Mouse (Mus musculus): ENCODE results near the gene Slc22a3. TPM values are rescaled to one million over a fixed set of nuclear protein-coding genes. Genes with fewer than 3 reads are reported as not detected.

Slc22a3 gene
- polyA plus RNA-seq, 1 experiment from 2014 or later, result 0.45 TPM

- H3K4me3 ChIP-seq, result no peak overlapping the region
- ATAC-seq (replicated peaks; ENCODE audit: insufficient number of reproducible peaks, insufficient read depth, low FRiP score, low read depth), result no peak
- no peaks in the 10 kb centered on the region for H3K36me3 ChIP-seq
- H3K9ac ChIP-seq, result no peak overlapping the region
- no peak overlapping the region for H3K4me2 ChIP-seq
- no peaks in the 10 kb centered on the region for H3K9me3 ChIP-seq (replicated peaks)
- 0 out of 2 replicates have a peak, but pooled peaks cover 4% of the 10 kb centered on the region for H3K27me3 ChIP-seq
- H3K27ac ChIP-seq, result no peak overlapping the region
- 86% methylated on average over 7 of the region's 7 CpGs for WGBS
- no peaks in the 10 kb centered on the region for H3K4me1 ChIP-seq (replicated peaks)
Observed at GRCm38 (mm10) chr17:12388239-12388638, 119.3 kb downstream of the Slc22a3 start.

- Histone ChIP-seq H3K9me3 (replicated peaks) (no peaks in the 10 kb centered on the region), H3K4me1 (replicated peaks) (no peaks in the 10 kb centered on the region), H3K9ac (no peak overlapping the region), H3K27ac (no peak overlapping the region), H3K4me3 (no peak overlapping the region), H3K36me3 (no peaks in the 10 kb centered on the region), H3K4me2 (no peak overlapping the region), H3K27me3 (0 out of 2 replicates have a peak, but pooled peaks cover 4% of the 10 kb centered on the region)
- 68% methylated on average over 2 of the region's 2 CpGs for WGBS
- no peak for ATAC-seq (replicated peaks; ENCODE audit: insufficient number of reproducible peaks, insufficient read depth, low FRiP score, low read depth)
Observed at GRCm38 (mm10) chr17:12387781-12388180, 119.7 kb downstream of the Slc22a3 start.

GRCm38 (mm10) chr17:12385049-12385794, 122.3 kb downstream of the Slc22a3 start:
- 68% methylated on average over 8 of the region's 8 CpGs for WGBS
- H3K27ac ChIP-seq, result no peak overlapping the region
- no peak for ATAC-seq (replicated peaks; ENCODE audit: insufficient number of reproducible peaks, insufficient read depth, low FRiP score, low read depth)

GRCm38 (mm10) chr17:12382531-12382930, 125.0 kb downstream of the Slc22a3 start:
- no peak for ATAC-seq (replicated peaks; ENCODE audit: insufficient number of reproducible peaks, insufficient read depth, low FRiP score, low read depth)

More at GRCm38 (mm10) chr17:12385049-12385794, 122.3 kb downstream of the Slc22a3 start:
- Histone ChIP-seq H3K4me1 (replicated peaks) (no peaks in the 10 kb centered on the region), H3K36me3 (no peaks in the 10 kb centered on the region), H3K4me2 (no peak overlapping the region), H3K4me3 (no peak overlapping the region), H3K9ac (no peak overlapping the region), H3K9me3 (replicated peaks) (no peaks in the 10 kb centered on the region), H3K27me3 (0 out of 2 replicates have a peak, but pooled peaks cover 4% of the 10 kb centered on the region)

GRCm38 (mm10) chr17:12381579-12381978, 125.9 kb downstream of the Slc22a3 start:
- Histone ChIP-seq H3K27me3 (0 out of 2 replicates have a peak, but pooled peaks cover 4% of the 10 kb centered on the region), H3K36me3 (no peaks in the 10 kb centered on the region), H3K27ac (no peak overlapping the region), H3K4me3 (no peak overlapping the region), H3K9me3 (replicated peaks) (no peaks in the 10 kb centered on the region), H3K4me1 (replicated peaks) (no peaks in the 10 kb centered on the region), H3K4me2 (no peak overlapping the region), H3K9ac (no peak overlapping the region)
- WGBS, result 66% methylated on average over 2 of the region's 2 CpGs
- no peak for ATAC-seq (replicated peaks; ENCODE audit: insufficient number of reproducible peaks, insufficient read depth, low FRiP score, low read depth)

More at GRCm38 (mm10) chr17:12382531-12382930, 125.0 kb downstream of the Slc22a3 start:
- no peaks in the 10 kb centered on the region for H3K9me3 ChIP-seq (replicated peaks)
- WGBS, result 47% methylated on average over 2 of the region's 2 CpGs
- no peak overlapping the region for H3K9ac ChIP-seq
- no peak overlapping the region for H3K4me2 ChIP-seq
- H3K36me3 ChIP-seq, result no peaks in the 10 kb centered on the region
- H3K4me1 ChIP-seq (replicated peaks), result no peaks in the 10 kb centered on the region
- H3K4me3 ChIP-seq, result no peak overlapping the region
- H3K27me3 ChIP-seq, result 0 out of 2 replicates have a peak, but pooled peaks cover 4% of the 10 kb centered on the region
- H3K27ac ChIP-seq, result no peak overlapping the region

- no peak overlapping the region for H3K4me3 ChIP-seq
- no peak for ATAC-seq (replicated peaks; ENCODE audit: insufficient number of reproducible peaks, insufficient read depth, low FRiP score, low read depth)
- H3K9ac ChIP-seq, result no peak overlapping the region
- WGBS, result 82% methylated on average over 4 of the region's 4 CpGs
- H3K27ac ChIP-seq, result no peak overlapping the region
- H3K9me3 ChIP-seq (replicated peaks), result no peaks in the 10 kb centered on the region
- no peaks in the 10 kb centered on the region for H3K36me3 ChIP-seq
- H3K4me1 ChIP-seq (replicated peaks), result no peaks in the 10 kb centered on the region
- no peak overlapping the region for H3K4me2 ChIP-seq
- 0 out of 2 replicates have a peak, but pooled peaks cover 4% of the 10 kb centered on the region for H3K27me3 ChIP-seq
Observed at GRCm38 (mm10) chr17:12380287-12380686, 127.2 kb downstream of the Slc22a3 start.

- no peaks in the 10 kb centered on the region for H3K36me3 ChIP-seq
- no peaks in the 10 kb centered on the region for H3K4me1 ChIP-seq (replicated peaks)
- no peak within 1 kb of the TSS for H3K4me3 ChIP-seq
- H3K9me3 ChIP-seq (replicated peaks), result no peaks in the 10 kb centered on the region
- H3K4me2 ChIP-seq, result no peak within 1 kb of the TSS
- H3K27me3 ChIP-seq, result no peaks in the 10 kb centered on the region
- WGBS, result 88% methylated on average over 11 of the region's 11 CpGs
- no peak for ATAC-seq (replicated peaks; ENCODE audit: insufficient number of reproducible peaks, insufficient read depth, low FRiP score, low read depth)
- H3K9ac ChIP-seq, result no peak within 1 kb of the TSS
- H3K27ac ChIP-seq, result no peak within 1 kb of the TSS
Observed at GRCm38 (mm10) chr17:12377981-12378705, 129.4 kb downstream of the Slc22a3 start, which contains the start of gene Plg. Gene Plg, plus strand, starts transcription at chr17:12378608.

DNA sequence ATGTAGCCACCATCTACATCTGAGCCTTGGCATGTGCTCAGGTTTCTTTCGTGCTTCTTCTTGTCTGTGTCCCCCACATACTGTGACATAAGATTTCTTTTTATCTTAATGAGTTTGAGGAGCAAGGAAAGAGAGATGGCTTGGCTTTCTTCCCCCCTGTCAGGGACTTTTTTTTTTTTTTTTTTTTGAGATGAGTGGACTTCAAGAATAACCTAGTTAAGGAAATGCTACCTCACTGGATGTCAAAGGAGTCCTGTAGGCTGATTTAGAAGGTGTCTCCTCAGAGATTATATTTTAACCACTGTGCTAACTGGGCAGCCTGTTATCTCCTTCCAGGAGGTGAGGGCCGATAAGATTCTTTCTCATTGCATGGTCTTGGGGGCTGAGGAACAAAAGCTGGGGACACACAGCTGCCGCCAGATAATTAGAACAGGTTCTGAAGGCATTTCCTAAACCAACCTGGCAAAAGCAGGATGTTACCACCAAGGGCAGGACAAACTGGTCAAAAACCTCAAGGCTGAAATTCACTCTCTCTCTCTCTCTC, 133.8 kb downstream of the Slc22a3 start:
- H3K4me3 ChIP-seq, result no peak overlapping the region
- H3K36me3 ChIP-seq, result no peaks in the 10 kb centered on the region
- no peak overlapping the region for H3K27ac ChIP-seq
- H3K4me1 ChIP-seq (replicated peaks), result peaks cover 9% of the 10 kb centered on the region; the same call in 1 of the 2 replicates
- ATAC-seq (replicated peaks; ENCODE audit: insufficient number of reproducible peaks, insufficient read depth, low FRiP score, low read depth), result no peak
- no peak overlapping the region for H3K9ac ChIP-seq
- H3K27me3 ChIP-seq, result no peaks in the 10 kb centered on the region
- WGBS, result 36% methylated on average over 3 of the region's 3 CpGs
- H3K9me3 ChIP-seq (replicated peaks), result no peaks in the 10 kb centered on the region
- H3K4me2 ChIP-seq, result no peak overlapping the region

DNA sequence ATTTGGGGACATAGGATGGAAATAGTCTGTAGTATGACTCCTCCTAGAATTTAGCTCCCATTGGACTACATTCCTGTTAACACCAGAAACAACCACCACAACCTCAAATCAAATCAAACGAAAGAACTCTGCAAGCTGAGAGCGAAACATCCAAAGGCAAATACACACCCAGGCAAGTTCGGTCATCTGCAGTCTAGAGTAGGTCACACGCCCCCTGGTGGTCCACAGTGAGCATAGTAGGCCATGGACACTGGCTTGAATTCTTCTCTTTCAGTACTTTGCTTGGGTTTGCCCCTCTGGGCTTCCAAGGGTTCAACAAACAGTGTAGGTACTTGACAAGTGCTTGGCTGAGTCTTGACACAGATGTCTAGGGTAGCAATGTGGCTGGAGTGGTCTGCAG, 135.5 kb downstream of the Slc22a3 start:
- peak overlapping the region; percentile 1; the same call in 1 of the 2 replicates for H3K4me3 ChIP-seq
- H3K9me3 ChIP-seq (replicated peaks), result no peaks in the 10 kb centered on the region
- H3K27ac ChIP-seq, result no peak overlapping the region
- H3K27me3 ChIP-seq, result no peaks in the 10 kb centered on the region
- H3K9ac ChIP-seq, result no peak overlapping the region
- 25% methylated on average over 4 of the region's 4 CpGs for WGBS
- ATAC-seq (replicated peaks; ENCODE audit: insufficient number of reproducible peaks, insufficient read depth, low FRiP score, low read depth), result no peak
- H3K4me2 ChIP-seq, result peak overlapping the region; percentile 38
- H3K36me3 ChIP-seq, result no peaks in the 10 kb centered on the region
- H3K4me1 ChIP-seq (replicated peaks), result peaks cover 12% of the 10 kb centered on the region; the same call in 1 of the 2 replicates

DNA sequence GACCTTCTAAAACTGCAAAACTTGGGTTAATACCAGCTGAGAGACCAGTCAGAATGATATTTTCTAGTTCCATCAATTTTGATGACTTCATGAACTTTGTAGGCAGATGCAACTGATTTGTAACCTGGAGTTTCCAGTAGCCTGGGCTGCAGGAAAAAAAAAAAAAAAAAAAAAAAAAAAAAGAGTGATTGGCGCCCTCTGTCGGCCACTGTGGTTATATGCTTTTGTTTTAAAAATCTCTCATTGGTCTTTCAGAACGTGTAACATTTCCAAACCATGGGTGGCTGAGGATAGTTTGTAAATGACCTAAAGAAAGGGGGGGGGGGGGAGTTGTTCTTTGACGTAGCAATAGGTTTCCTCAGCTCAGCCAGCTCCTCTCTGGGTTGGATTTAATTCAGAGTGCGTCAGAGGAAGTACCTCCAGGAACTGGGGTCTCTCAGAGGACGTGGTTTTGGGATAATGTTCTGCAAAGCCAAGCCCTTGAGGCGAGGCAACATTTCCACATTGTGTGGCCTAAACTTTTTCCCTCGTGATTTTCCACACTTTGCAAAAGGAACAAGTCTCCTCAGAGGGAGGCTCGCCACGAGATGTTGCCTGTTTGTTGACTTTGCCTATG, 136.1 kb downstream of the Slc22a3 start:
- Histone ChIP-seq H3K27me3 (no peaks in the 10 kb centered on the region), H3K9me3 (replicated peaks) (no peaks in the 10 kb centered on the region), H3K36me3 (no peaks in the 10 kb centered on the region), H3K4me2 (peak overlapping the region; percentile 38), H3K9ac (no peak overlapping the region), H3K4me1 (replicated peaks) (peaks cover 12% of the 10 kb centered on the region; the same call in 1 of the 2 replicates), H3K27ac (no peak overlapping the region), H3K4me3 (peak overlapping the region; percentile 1; the same call in 1 of the 2 replicates)
- ATAC-seq (replicated peaks; ENCODE audit: insufficient number of reproducible peaks, insufficient read depth, low FRiP score, low read depth), result no peak
- 31% methylated on average over 10 of the region's 10 CpGs for WGBS

DNA sequence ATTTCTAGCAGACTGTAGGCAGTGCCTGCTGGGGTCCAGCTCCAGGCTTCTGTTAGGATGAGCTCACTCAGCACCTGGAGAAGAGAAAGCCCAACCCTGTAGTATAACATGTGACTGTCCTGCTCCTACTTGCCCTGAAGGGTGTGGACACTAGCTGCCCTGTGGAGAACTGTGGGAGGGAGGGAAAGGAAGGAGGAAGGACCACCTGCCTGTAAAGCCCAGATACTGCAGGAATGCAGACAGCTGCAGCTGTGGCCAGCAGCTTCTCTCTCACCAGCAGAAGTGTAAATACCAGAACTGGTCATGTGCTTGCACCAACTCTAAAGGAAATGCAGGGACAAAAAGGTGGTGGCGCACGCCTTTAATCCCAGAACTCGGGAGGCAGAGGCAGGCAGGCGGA, 137.2 kb downstream of the Slc22a3 start:
- Histone ChIP-seq H3K4me3 (no peak overlapping the region), H3K9me3 (replicated peaks) (no peaks in the 10 kb centered on the region), H3K27me3 (no peaks in the 10 kb centered on the region), H3K36me3 (no peaks in the 10 kb centered on the region), H3K9ac (no peak overlapping the region), H3K27ac (no peak overlapping the region), H3K4me2 (no peak overlapping the region), H3K4me1 (replicated peaks) (peaks cover 12% of the 10 kb centered on the region; the same call in 1 of the 2 replicates)
- peak; percentile 53 for ATAC-seq (replicated peaks; ENCODE audit: insufficient number of reproducible peaks, insufficient read depth, low FRiP score, low read depth)
- 45% methylated on average over 4 of the region's 4 CpGs for WGBS
